Mouse (Mus musculus): ENCODE measurements at regions not wholly inside any gene's neighbourhood (a gene's known extent, or its start where the extent isn't known, plus 50 kb on each side); places are given as distances from the start of the nearest gene placed in this dataset.
A peak's percentile ranks its signal among the peaks of the same experiment; 100 is the strongest.

DNA sequence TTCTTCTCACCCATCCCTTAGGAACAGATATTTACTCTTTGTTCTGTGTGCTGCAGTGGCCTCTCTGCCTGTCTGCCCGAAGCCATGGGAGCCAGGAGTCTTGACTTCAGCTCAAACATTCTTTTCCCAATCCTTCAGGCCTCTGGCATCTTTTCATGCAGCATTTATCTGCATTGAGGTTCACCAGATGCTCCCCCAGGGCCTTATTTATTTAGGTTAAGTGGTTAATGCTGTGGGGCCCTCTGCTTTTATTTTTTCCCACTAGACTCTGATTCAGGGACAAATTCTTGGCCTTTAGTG, 464.2 kb upstream of the Gulo start:
- no peak for DNase-seq (ENCODE audit: low spot score in 2 of 2)
- TF ChIP-seq CTCF (conservative IDR thresholded peaks at IDR 0.05): no peak
- no peak overlapping the region for H3K4me3 ChIP-seq
- H3K27ac ChIP-seq: no peak overlapping the region; the same call in 1 of the 2 replicates

DNA sequence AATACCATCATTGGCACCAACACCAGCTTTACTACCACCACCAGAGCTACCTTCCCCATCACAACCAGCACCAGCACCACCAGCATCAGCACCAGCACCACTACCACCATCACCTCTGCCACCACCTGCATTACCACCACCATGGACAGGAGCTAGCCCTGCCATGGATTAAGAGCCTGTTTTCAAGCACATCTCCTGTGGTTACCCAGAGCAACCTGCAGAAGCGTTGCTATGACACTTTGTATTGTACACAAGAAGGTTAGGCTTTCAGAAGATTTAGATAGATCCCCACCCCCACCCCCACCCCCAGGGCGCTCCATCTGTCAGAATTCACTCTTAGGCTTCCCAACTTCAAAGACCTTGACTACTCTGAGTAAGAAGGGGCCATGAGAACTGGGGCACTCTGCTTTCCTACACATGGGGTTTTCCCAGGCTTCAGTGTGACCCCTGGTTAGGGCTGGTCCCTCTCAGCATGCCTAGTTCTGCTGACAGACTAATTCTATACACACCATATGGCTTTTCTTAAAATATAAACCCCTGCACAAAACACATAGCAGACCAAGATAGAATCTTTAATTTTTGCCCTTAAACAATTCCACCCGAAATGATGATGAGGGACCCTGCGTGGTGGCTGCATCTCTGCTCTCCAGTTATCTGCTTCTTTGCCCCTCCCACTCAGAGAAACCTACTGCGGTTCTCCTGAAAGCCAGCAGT, 463.7 kb upstream of the Gulo start:
- TF ChIP-seq CTCF (conservative IDR thresholded peaks at IDR 0.05): no peak
- Histone ChIP-seq H3K27ac (no peak overlapping the region; the same call in 1 of the 2 replicates), H3K4me3 (no peak overlapping the region)
- DNase-seq (ENCODE audit: low spot score in 2 of 2): no peak

DNA sequence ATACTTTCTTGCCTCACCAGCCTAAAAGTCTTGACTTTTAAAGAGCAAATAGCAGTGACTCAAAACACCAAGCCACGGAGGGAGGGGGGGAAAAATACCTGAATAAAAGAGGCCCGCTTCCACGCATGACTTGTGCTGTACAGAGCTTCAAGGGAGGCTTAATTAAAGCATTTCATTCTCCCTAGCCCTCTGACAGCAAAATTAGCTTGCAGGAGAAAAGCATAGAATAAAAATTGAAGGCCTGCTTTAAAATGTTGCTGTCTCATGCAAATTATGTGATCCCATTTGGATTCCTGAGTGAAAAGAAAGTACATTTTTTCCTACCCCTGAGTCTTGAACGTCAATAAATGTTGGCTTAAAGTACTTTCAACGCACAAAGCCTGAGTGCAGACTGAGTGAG, 453.1 kb upstream of the Gulo start:
- Histone ChIP-seq H3K27ac (no peak overlapping the region), H3K4me3 (no peak overlapping the region)
- no peak for TF ChIP-seq CTCF (conservative IDR thresholded peaks at IDR 0.05)
- no peak for DNase-seq (ENCODE audit: low spot score in 2 of 2)

DNA sequence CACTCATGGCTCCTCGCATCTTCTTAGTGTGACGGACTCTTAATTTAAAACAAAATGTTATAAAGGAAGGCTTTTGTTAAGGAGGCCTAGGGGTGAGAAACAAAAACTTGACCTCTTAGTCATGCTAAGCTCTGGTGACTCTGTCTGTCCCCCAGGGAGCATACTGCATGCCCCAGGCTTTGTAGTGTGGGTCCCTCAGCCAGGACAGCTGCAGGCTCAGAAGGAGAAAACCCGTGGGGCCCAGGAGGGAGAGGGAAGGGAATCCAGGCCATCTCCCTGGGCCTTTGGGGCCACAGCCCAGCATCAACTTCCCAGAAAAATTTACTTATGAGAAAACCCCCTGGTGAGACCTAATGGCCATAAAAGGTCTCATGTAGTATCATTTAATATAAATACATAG, 451.8 kb upstream of the Gulo start:
- no peak for TF ChIP-seq CTCF (conservative IDR thresholded peaks at IDR 0.05)
- DNase-seq (ENCODE audit: low spot score in 2 of 2): no peak
- H3K4me3 ChIP-seq: no peak overlapping the region
- no peak overlapping the region for H3K27ac ChIP-seq

DNA sequence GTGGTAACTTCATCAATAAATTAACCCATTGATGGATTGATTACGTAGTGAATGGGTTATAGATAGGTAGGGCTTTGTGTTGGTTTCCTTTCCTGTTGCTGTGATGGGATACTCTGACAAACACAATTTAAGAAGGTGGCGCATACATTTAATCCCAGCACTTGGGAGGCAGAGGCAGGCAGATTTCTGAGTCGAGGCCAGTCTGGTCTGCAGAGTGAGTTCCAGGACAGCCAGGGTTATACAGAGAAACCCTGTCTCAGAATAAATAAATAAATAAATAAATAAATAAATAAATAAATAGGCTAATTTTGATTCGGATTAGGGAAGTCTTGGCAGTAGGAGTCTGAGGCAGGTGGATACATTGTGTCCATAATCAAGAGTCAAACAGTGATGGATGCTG, 449.7 kb upstream of the Gulo start:
- no peak overlapping the region for H3K4me3 ChIP-seq
- TF ChIP-seq CTCF (conservative IDR thresholded peaks at IDR 0.05): no peak
- DNase-seq (ENCODE audit: low spot score in 2 of 2): no peak
- H3K27ac ChIP-seq: no peak overlapping the region

DNA sequence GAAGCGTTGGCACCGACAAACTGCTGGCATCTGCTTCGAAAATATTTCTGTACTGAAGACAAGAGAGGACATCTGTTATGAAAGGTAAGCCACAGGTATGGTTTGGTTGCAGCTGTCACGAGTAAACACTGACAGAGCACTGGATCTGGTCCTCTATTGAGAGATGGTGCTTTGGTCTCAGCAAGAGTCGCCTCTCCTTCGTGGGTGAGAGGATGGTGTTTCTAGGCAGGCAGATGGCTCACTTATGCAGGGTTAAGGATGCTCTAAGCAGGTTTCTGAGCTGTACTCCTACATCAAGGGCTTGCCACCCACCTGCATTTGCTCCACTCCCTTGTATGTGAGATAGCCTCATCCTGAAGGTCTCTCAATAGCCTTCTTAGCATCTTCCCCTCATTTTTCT, 448.3 kb upstream of the Gulo start:
- TF ChIP-seq CTCF (conservative IDR thresholded peaks at IDR 0.05): no peak
- H3K4me3 ChIP-seq: no peak overlapping the region
- no peak overlapping the region for H3K27ac ChIP-seq
- no peak for DNase-seq (ENCODE audit: low spot score in 2 of 2)

DNA sequence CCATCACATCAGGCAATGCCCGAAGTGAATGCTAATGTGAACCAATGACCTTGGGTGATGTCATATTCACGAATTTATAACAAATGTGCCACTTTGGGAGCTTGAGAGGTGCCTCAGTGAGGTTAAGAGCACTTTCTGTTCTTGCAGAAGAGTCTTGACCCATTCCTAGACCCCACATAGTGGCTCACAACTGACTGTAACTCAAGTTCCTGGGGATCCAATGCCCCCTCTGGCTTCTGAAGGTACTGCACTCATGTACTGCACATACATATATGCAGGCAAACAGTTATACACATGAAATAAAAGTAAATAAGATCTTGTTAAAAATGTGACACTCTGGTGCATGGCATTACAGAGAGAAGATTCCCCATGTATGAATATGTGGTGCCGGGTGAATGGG, 443.8 kb upstream of the Gulo start:
- Histone ChIP-seq H3K27ac (no peak overlapping the region), H3K4me3 (no peak overlapping the region)
- no peak for DNase-seq (ENCODE audit: low spot score in 2 of 2)
- TF ChIP-seq CTCF (conservative IDR thresholded peaks at IDR 0.05): peak; percentile 31

DNA sequence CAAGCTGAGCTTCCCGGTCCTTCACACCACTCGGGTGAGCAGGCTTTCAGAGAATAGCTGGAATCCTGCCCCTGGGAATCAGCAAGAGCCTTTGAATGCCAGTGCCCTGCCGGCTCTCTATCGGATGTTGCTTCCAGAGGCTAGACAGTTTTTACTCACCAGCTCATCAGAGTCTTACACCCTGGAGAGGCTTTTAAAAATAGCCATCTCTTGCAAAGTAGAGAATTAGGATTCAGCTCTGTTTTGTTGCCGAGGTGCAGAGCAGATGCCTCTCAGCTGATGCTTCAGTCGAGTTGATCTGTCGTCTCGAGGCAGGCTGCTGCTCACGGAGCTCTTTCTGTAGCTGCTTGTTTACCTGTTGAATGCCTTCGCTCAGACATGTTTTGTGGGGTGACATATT, 441.3 kb upstream of the Gulo start:
- DNase-seq (ENCODE audit: low spot score in 2 of 2): peak in 1 of 2 experiments; percentile 23
- H3K27ac ChIP-seq: peak overlapping the region; percentile 20; the same call in 1 of the 2 replicates
- TF ChIP-seq CTCF (conservative IDR thresholded peaks at IDR 0.05): no peak
- H3K4me3 ChIP-seq: peak overlapping the region; percentile 12

DNA sequence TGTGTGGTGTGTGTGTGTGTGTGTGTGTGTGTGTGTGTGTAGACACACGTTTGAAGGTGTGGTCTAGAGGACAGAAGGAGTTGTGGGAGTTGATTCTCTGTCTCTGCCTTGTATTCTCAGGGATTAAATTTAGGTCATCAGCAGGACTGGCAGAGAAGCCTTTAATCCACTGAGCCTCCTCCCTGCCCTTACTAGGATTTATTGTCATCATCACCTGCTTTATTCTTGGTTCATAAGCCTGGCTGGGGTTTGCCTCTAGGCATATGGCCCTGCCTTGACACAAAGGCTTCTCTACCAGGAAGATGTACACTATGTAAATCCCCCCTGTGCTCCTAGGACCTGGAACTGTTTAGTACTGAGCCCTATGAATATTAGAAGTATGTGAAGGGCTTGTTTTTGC, 433.6 kb upstream of the Gulo start:
- no peak for TF ChIP-seq CTCF (conservative IDR thresholded peaks at IDR 0.05)
- no peak for DNase-seq (ENCODE audit: low spot score in 2 of 2)
- Histone ChIP-seq H3K27ac (no peak overlapping the region), H3K4me3 (no peak overlapping the region)

DNA sequence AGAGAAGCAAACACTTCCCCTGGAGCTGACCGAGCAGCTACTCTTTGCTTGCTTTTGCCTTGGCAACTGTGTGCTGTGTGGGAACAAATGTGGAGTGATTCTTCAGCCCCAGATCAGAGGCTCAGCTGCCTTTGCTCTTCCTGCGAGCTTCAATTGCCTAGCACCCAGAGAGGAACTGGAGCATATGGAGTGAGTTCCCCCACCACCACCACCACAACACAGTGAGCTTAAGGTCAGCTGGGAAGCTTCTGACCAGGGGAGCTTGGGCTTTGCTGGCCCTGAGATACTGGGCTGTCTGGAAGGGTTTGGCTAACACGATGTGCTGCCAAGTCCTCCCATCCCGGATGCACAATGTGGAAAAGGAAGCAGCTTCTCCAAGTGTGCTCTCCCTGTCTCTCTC, 432.8 kb upstream of the Gulo start:
- DNase-seq (ENCODE audit: low spot score in 2 of 2): no peak
- TF ChIP-seq CTCF (conservative IDR thresholded peaks at IDR 0.05): no peak
- Histone ChIP-seq H3K4me3 (no peak overlapping the region), H3K27ac (peak overlapping the region; percentile 37)

DNA sequence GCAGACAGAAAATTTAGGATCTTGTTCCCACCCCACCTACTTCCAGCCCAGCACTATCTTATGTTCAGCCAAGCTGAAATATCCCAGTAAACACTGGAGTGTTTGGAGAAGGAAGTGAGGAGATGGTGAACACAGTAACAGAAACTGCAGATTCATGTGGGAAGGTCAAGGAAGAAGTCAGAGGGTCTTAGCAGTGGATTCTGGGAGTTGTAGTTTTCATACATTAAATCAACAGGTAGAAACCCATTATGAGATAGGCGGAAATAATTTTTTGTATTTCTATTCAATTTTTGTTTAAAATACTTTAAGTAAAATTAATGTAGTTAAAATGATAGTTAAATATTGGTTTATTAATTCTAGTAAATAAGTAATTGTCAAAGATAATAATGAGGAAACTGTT, 429.6 kb upstream of the Gulo start:
- no peak overlapping the region for H3K4me3 ChIP-seq
- DNase-seq (ENCODE audit: low spot score in 2 of 2): no peak
- TF ChIP-seq CTCF (conservative IDR thresholded peaks at IDR 0.05): no peak
- no peak overlapping the region for H3K27ac ChIP-seq

DNA sequence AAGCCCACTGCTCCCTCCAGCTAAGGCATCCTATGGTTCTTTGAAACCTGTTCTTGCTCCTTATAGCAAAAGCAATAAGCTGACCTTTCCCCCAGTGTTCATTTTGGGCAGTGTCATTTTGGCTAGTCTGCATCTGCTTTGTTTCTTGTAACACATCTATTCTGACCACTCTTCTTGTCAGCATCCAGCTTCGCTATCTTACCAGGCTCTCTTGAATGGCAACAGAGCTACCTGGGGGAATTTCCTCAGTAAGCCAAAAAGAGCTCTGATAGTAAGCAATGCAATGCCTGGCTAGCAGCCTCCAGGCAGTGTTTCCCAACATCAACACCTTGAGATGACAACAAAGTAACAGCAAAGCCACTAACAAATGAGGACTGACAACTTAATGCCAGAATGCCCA, 429.0 kb upstream of the Gulo start:
- no peak for TF ChIP-seq CTCF (conservative IDR thresholded peaks at IDR 0.05)
- Histone ChIP-seq H3K27ac (no peak overlapping the region), H3K4me3 (no peak overlapping the region)
- DNase-seq (ENCODE audit: low spot score in 2 of 2): no peak

DNA sequence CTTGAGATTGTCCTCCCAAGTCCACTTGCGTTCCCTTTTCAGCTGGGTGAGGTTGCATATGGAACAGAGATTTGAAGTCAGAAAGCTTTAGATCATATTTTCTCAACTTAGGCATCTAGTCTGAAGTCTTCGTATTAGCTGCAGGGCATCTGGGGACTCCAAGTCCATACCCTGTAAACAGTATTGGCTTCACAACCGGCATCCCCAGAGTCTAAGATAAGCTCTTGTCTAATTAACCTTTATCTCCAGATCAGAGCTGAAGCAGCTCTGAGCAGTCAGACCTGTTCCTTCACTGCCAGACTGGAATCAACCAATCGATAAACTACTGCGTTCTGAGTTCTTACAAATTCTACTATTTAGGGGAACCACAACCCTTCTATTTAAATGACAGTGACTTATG, 422.6 kb upstream of the Gulo start:
- Histone ChIP-seq H3K4me3 (no peak overlapping the region), H3K27ac (no peak overlapping the region)
- TF ChIP-seq CTCF (conservative IDR thresholded peaks at IDR 0.05): no peak
- no peak for DNase-seq (ENCODE audit: low spot score in 2 of 2)

DNA sequence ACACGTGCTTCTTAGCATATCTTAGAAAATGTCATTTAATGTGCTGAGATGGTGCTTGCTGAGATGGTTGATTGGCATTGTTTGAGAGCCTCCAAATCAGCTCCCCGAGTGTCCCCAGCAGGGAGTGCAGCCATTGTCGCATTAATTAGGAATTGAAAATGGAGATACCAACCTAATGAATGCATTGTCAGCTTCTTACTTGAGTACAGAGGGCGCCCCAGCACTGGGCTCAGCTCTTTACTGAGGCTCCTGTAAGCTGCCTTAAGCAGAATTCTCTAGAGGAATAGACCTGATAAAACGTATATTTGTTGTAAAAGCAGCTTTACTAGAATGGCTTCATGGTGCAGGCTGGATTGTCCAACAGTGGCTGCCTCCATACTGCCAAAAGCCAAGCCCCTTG, 415.1 kb upstream of the Gulo start:
- Histone ChIP-seq H3K27ac (0 out of 2 replicates have a peak overlapping the region, but pooled peaks have one; percentile 20), H3K4me3 (no peak overlapping the region)
- peak; percentile 78 for TF ChIP-seq CTCF (conservative IDR thresholded peaks at IDR 0.05)
- DNase-seq (ENCODE audit: low spot score in 2 of 2): peak; percentile 18 to 51
